Mouse (Mus musculus): Measurements from ENCODE around the gene Hist2h4. TPM values are rescaled to one million over a fixed set of nuclear protein-coding genes. Genes with fewer than 3 reads are reported as not detected.

The Hist2h4 gene
- polyA plus RNA-seq, 1 experiment from 2014 or later = 2.7 TPM

GRCm38 (mm10) chr3:96264404-96264949 is 1.4 kb upstream of the Hist2h4 start:
- H3K4me3 ChIP-seq (ENCODE audit: low read depth, low read length) = no peak overlapping the region
- WGBS (ENCODE audit: insufficient replicate concordance) = 76% methylated on average over 7 of the region's 7 CpGs

GRCm38 (mm10) chr3:96263558-96264403 is 670 bp upstream of the Hist2h4 start:
- Histone ChIP-seq H3K9me3 (replicated peaks; ENCODE audit: control insufficient read depth, low read length) (no peaks in the 10 kb centered on the region), H3K4me1 (ENCODE audit: control insufficient read depth, insufficient read depth, low read length) (peaks cover 5% of the 10 kb centered on the region), H3K4me2 (peak overlapping the region; percentile 87), H3K27ac (ENCODE audit: low read depth, low read length) (peak overlapping the region; percentile 98), H3K4me3 (ENCODE audit: low read depth, low read length) (peak overlapping the region; percentile 57), H3K36me3 (ENCODE audit: control insufficient read depth, insufficient read depth, low read length) (no peaks in the 10 kb centered on the region), H3K27me3 (ENCODE audit: control insufficient read depth, insufficient read depth, low read length) (no peaks in the 10 kb centered on the region), H3K9ac (ENCODE audit: low read depth, low read length) (peak overlapping the region; percentile 88)
- 12% methylated on average over 27 of the region's 27 CpGs for WGBS (ENCODE audit: insufficient replicate concordance)
- no peak for ATAC-seq (replicated peaks; ENCODE audit: insufficient number of reproducible peaks, low FRiP score, low TSS enrichment)

More at GRCm38 (mm10) chr3:96264404-96264949, 1.4 kb upstream of the Hist2h4 start:
- Histone ChIP-seq H3K4me2 (peak overlapping the region; percentile 87; the same call in 1 of the 2 replicates), H3K36me3 (ENCODE audit: control insufficient read depth, insufficient read depth, low read length) (no peaks in the 10 kb centered on the region), H3K27ac (ENCODE audit: low read depth, low read length) (peak overlapping the region; percentile 98; the same call in 1 of the 2 replicates), H3K4me1 (ENCODE audit: control insufficient read depth, insufficient read depth, low read length) (peaks cover 5% of the 10 kb centered on the region), H3K9ac (ENCODE audit: low read depth, low read length) (peak overlapping the region; percentile 88), H3K9me3 (replicated peaks; ENCODE audit: control insufficient read depth, low read length) (no peaks in the 10 kb centered on the region), H3K27me3 (ENCODE audit: control insufficient read depth, insufficient read depth, low read length) (no peaks in the 10 kb centered on the region)
- ATAC-seq (replicated peaks; ENCODE audit: insufficient number of reproducible peaks, low FRiP score, low TSS enrichment) = no peak

DNA sequence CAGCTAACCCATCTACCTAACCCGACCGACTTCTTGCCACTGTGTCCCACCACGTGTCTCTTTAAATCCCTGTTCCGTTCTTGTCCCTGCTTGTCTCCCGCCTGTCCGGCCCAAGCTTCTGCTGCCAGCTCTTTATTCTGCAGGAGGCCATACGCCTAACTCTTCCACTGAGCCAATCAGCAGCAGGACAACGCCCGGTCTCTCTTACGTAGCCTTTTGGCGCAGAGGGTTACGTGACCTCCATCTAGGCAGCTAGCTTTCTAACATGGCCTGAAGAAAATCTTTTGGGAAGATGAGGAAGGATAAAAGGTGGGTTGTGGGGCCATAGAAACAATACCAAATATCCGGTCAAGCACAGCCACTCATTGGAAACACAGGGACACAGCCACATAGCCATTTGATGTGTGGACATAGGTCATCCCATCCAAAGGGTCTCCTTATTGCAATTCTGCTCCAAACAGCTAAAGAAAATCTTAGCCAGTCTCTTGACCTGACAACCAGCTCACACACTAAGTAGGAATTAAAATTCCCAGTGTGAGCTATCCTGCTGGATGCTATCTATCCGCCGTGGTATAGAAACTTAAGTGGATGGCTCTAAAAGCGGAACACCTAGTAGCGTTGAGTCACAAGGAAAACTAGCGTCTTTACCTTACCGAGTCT is 765 bp downstream of the Hist2h4 start:
- H3K4me3 ChIP-seq (ENCODE audit: low read depth, low read length) = peak overlapping the region; percentile 57
- ATAC-seq (replicated peaks; ENCODE audit: insufficient number of reproducible peaks, low FRiP score, low TSS enrichment) = peak; percentile 80
- H3K36me3 ChIP-seq (ENCODE audit: control insufficient read depth, insufficient read depth, low read length) = no peaks in the 10 kb centered on the region
- under 1% methylated on average over 19 of the region's 19 CpGs for WGBS (ENCODE audit: insufficient replicate concordance)
- H3K27ac ChIP-seq (ENCODE audit: low read depth, low read length) = peak overlapping the region; percentile 98
- peaks cover 5% of the 10 kb centered on the region for H3K4me1 ChIP-seq (ENCODE audit: control insufficient read depth, insufficient read depth, low read length)
- H3K4me2 ChIP-seq = peak overlapping the region; percentile 87
- peak overlapping the region; percentile 88 for H3K9ac ChIP-seq (ENCODE audit: low read depth, low read length)
- no peaks in the 10 kb centered on the region for H3K27me3 ChIP-seq (ENCODE audit: control insufficient read depth, insufficient read depth, low read length)
- H3K9me3 ChIP-seq (replicated peaks; ENCODE audit: control insufficient read depth, low read length) = no peaks in the 10 kb centered on the region

- no peaks in the 10 kb centered on the region for H3K9me3 ChIP-seq (replicated peaks; ENCODE audit: control insufficient read depth, low read length)
- peak overlapping the region; percentile 98 for H3K27ac ChIP-seq (ENCODE audit: low read depth, low read length)
- peak overlapping the region; percentile 87 for H3K4me2 ChIP-seq
- H3K4me1 ChIP-seq (ENCODE audit: control insufficient read depth, insufficient read depth, low read length) = peaks cover 5% of the 10 kb centered on the region
- no peaks in the 10 kb centered on the region for H3K36me3 ChIP-seq (ENCODE audit: control insufficient read depth, insufficient read depth, low read length)
- no peak for ATAC-seq (replicated peaks; ENCODE audit: insufficient number of reproducible peaks, low FRiP score, low TSS enrichment)
- peak overlapping the region; percentile 88; the same call in 1 of the 2 replicates for H3K9ac ChIP-seq (ENCODE audit: low read depth, low read length)
- peak overlapping the region; percentile 57; the same call in 1 of the 2 replicates for H3K4me3 ChIP-seq (ENCODE audit: low read depth, low read length)
- WGBS (ENCODE audit: insufficient replicate concordance) = 64% methylated on average over 3 of the region's 3 CpGs
- no peaks in the 10 kb centered on the region for H3K27me3 ChIP-seq (ENCODE audit: control insufficient read depth, insufficient read depth, low read length)
These were observed 1.5 kb downstream of the Hist2h4 start for GRCm38 (mm10) chr3:96261623-96262022.

- WGBS (ENCODE audit: insufficient replicate concordance) = 87% methylated on average over 5 of the region's 5 CpGs
- Histone ChIP-seq H3K27me3 (ENCODE audit: control insufficient read depth, insufficient read depth, low read length) (no peaks in the 10 kb centered on the region), H3K4me3 (ENCODE audit: low read depth, low read length) (no peak overlapping the region), H3K4me2 (no peak overlapping the region), H3K36me3 (ENCODE audit: control insufficient read depth, insufficient read depth, low read length) (no peaks in the 10 kb centered on the region), H3K4me1 (ENCODE audit: control insufficient read depth, insufficient read depth, low read length) (peaks cover 5% of the 10 kb centered on the region), H3K9me3 (replicated peaks; ENCODE audit: control insufficient read depth, low read length) (no peaks in the 10 kb centered on the region), H3K9ac (ENCODE audit: low read depth, low read length) (no peak overlapping the region), H3K27ac (ENCODE audit: low read depth, low read length) (no peak overlapping the region)
- ATAC-seq (replicated peaks; ENCODE audit: insufficient number of reproducible peaks, low FRiP score, low TSS enrichment) = no peak
These were observed 2.9 kb downstream of the Hist2h4 start for GRCm38 (mm10) chr3:96260220-96260619.

DNA sequence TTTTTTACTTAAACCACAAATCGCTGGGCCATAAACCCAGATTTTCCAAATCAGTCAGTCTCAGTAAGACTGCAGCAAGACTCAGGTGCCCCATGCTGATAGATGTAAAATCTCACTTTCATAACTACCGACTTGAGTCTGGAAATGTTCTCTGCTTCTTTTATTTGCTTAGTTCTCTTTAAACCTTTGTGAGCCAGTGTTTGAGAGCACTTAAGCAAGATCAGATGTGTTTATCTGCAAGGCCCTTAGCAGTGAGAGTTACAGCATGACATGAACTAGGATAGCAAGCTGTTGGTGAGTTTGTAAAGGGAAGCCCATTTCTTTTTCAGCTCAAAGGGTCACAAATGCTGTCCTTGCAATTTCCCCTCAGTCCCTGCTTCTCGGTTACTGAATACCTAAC is 5.9 kb downstream of the Hist2h4 start:
- no peak for ATAC-seq (replicated peaks; ENCODE audit: insufficient number of reproducible peaks, low FRiP score, low TSS enrichment)
- no peak overlapping the region for H3K27ac ChIP-seq (ENCODE audit: low read depth, low read length)
- no peak overlapping the region for H3K9ac ChIP-seq (ENCODE audit: low read depth, low read length)
- H3K9me3 ChIP-seq (replicated peaks; ENCODE audit: control insufficient read depth, low read length) = no peaks in the 10 kb centered on the region
- no peak overlapping the region for H3K4me3 ChIP-seq (ENCODE audit: low read depth, low read length)
- WGBS (ENCODE audit: insufficient replicate concordance) = 74% methylated on average over 3 of the region's 3 CpGs
- H3K36me3 ChIP-seq (ENCODE audit: control insufficient read depth, insufficient read depth, low read length) = no peaks in the 10 kb centered on the region
- no peaks in the 10 kb centered on the region for H3K27me3 ChIP-seq (ENCODE audit: control insufficient read depth, insufficient read depth, low read length)
- H3K4me1 ChIP-seq (ENCODE audit: control insufficient read depth, insufficient read depth, low read length) = peaks cover 4% of the 10 kb centered on the region
- no peak overlapping the region for H3K4me2 ChIP-seq

GRCm38 (mm10) chr3:96255926-96256593 is 7.1 kb downstream of the Hist2h4 start:
- Histone ChIP-seq H3K4me1 (ENCODE audit: control insufficient read depth, insufficient read depth, low read length) (no peaks in the 10 kb centered on the region), H3K27ac (ENCODE audit: low read depth, low read length) (no peak overlapping the region), H3K27me3 (ENCODE audit: control insufficient read depth, insufficient read depth, low read length) (no peaks in the 10 kb centered on the region), H3K9me3 (replicated peaks; ENCODE audit: control insufficient read depth, low read length) (no peaks in the 10 kb centered on the region), H3K4me2 (no peak overlapping the region; the same call in 1 of the 2 replicates), H3K36me3 (ENCODE audit: control insufficient read depth, insufficient read depth, low read length) (no peaks in the 10 kb centered on the region), H3K4me3 (ENCODE audit: low read depth, low read length) (no peak overlapping the region), H3K9ac (ENCODE audit: low read depth, low read length) (no peak overlapping the region)
- ATAC-seq (replicated peaks; ENCODE audit: insufficient number of reproducible peaks, low FRiP score, low TSS enrichment) = no peak
- WGBS (ENCODE audit: insufficient replicate concordance) = 83% methylated on average over 5 of the region's 5 CpGs

GRCm38 (mm10) chr3:96254683-96255355 is 8.3 kb downstream of the Hist2h4 start:
- H3K4me2 ChIP-seq = peak overlapping the region; percentile 24; the same call in 1 of the 2 replicates
- H3K27me3 ChIP-seq (ENCODE audit: control insufficient read depth, insufficient read depth, low read length) = no peaks in the 10 kb centered on the region
- no peak for ATAC-seq (replicated peaks; ENCODE audit: insufficient number of reproducible peaks, low FRiP score, low TSS enrichment)
- H3K9ac ChIP-seq (ENCODE audit: low read depth, low read length) = 0 out of 2 replicates have a peak overlapping the region, but pooled peaks have one; percentile 39
- no peaks in the 10 kb centered on the region for H3K36me3 ChIP-seq (ENCODE audit: control insufficient read depth, insufficient read depth, low read length)
- no peaks in the 10 kb centered on the region for H3K4me1 ChIP-seq (ENCODE audit: control insufficient read depth, insufficient read depth, low read length)
- WGBS (ENCODE audit: insufficient replicate concordance) = 20% methylated on average over 10 of the region's 10 CpGs
- no peak overlapping the region for H3K4me3 ChIP-seq (ENCODE audit: low read depth, low read length)
- H3K9me3 ChIP-seq (replicated peaks; ENCODE audit: control insufficient read depth, low read length) = no peaks in the 10 kb centered on the region
- H3K27ac ChIP-seq (ENCODE audit: low read depth, low read length) = no peak overlapping the region

All from heart, embryonic 11.5 days (tissue).